Mouse (Mus musculus): Measurements from ENCODE around the gene Sh3pxd2a. TPM values are rescaled to one million over a fixed set of nuclear protein-coding genes. Genes with fewer than 3 reads are reported as not detected.

Sh3pxd2a gene
- polyA plus RNA-seq, 1 experiment from 2014 or later, result 2.3 TPM

GRCm38 (mm10) chr19:47276730-47277129, 187.5 kb downstream of the Sh3pxd2a start:
- no peak overlapping the region for H3K9ac ChIP-seq
- 0 out of 2 replicates have a peak, but pooled peaks cover 2% of the 10 kb centered on the region for H3K4me1 ChIP-seq
- no peak overlapping the region for H3K4me2 ChIP-seq
- H3K9me3 ChIP-seq, result no peaks in the 10 kb centered on the region
- H3K27me3 ChIP-seq (replicated peaks), result no peaks in the 10 kb centered on the region
- no peak overlapping the region for H3K4me3 ChIP-seq
- no peak for ATAC-seq (replicated peaks)
- no peaks in the 10 kb centered on the region for H3K36me3 ChIP-seq (replicated peaks)
- WGBS, result 89% methylated on average over 6 of the region's 6 CpGs
- no peak overlapping the region for H3K27ac ChIP-seq

- no peak for ATAC-seq (replicated peaks)
- no peak overlapping the region for H3K4me2 ChIP-seq
Measured at GRCm38 (mm10) chr19:47270520-47270919, 193.7 kb downstream of the Sh3pxd2a start.

GRCm38 (mm10) chr19:47269729-47270128, 194.5 kb downstream of the Sh3pxd2a start:
- Histone ChIP-seq H3K4me3 (no peak overlapping the region), H3K9ac (no peak overlapping the region), H3K36me3 (replicated peaks) (no peaks in the 10 kb centered on the region), H3K9me3 (no peaks in the 10 kb centered on the region), H3K27ac (no peak overlapping the region), H3K4me2 (no peak overlapping the region), H3K27me3 (replicated peaks) (no peaks in the 10 kb centered on the region), H3K4me1 (no peaks in the 10 kb centered on the region)
- WGBS, result 53% methylated on average over 8 of the region's 8 CpGs
- no peak for ATAC-seq (replicated peaks)

More at GRCm38 (mm10) chr19:47270520-47270919, 193.7 kb downstream of the Sh3pxd2a start:
- H3K27me3 ChIP-seq (replicated peaks), result no peaks in the 10 kb centered on the region
- 85% methylated on average over 9 of the region's 9 CpGs for WGBS
- H3K9ac ChIP-seq, result no peak overlapping the region
- H3K27ac ChIP-seq, result no peak overlapping the region
- no peaks in the 10 kb centered on the region for H3K9me3 ChIP-seq
- no peaks in the 10 kb centered on the region for H3K36me3 ChIP-seq (replicated peaks)
- H3K4me3 ChIP-seq, result no peak overlapping the region
- H3K4me1 ChIP-seq, result no peaks in the 10 kb centered on the region

GRCm38 (mm10) chr19:47267066-47267465, 197.1 kb downstream of the Sh3pxd2a start:
- H3K9me3 ChIP-seq, result no peaks in the 10 kb centered on the region
- H3K36me3 ChIP-seq (replicated peaks), result no peaks in the 10 kb centered on the region
- no peaks in the 10 kb centered on the region for H3K4me1 ChIP-seq
- ATAC-seq (replicated peaks), result no peak
- no peaks in the 10 kb centered on the region for H3K27me3 ChIP-seq (replicated peaks)
- H3K9ac ChIP-seq, result no peak overlapping the region
- no peak overlapping the region for H3K4me2 ChIP-seq
- H3K4me3 ChIP-seq, result no peak overlapping the region
- WGBS, result 92% methylated on average over 21 of the region's 21 CpGs
- H3K27ac ChIP-seq, result no peak overlapping the region

- no peak overlapping the region for H3K4me3 ChIP-seq
- no peaks in the 10 kb centered on the region for H3K36me3 ChIP-seq (replicated peaks)
- no peak overlapping the region for H3K27ac ChIP-seq
- no peaks in the 10 kb centered on the region for H3K9me3 ChIP-seq
- WGBS, result 92% methylated on average over 18 of the region's 18 CpGs
- H3K9ac ChIP-seq, result no peak overlapping the region
- ATAC-seq (replicated peaks), result no peak
- H3K27me3 ChIP-seq (replicated peaks), result no peaks in the 10 kb centered on the region
- no peaks in the 10 kb centered on the region for H3K4me1 ChIP-seq
- H3K4me2 ChIP-seq, result no peak overlapping the region
Measured at GRCm38 (mm10) chr19:47266070-47266801, 198.0 kb downstream of the Sh3pxd2a start.

- Histone ChIP-seq H3K4me2 (no peak overlapping the region), H3K4me3 (no peak overlapping the region), H3K9ac (no peak overlapping the region), H3K4me1 (no peaks in the 10 kb centered on the region), H3K36me3 (replicated peaks) (no peaks in the 10 kb centered on the region), H3K27me3 (replicated peaks) (no peaks in the 10 kb centered on the region), H3K9me3 (no peaks in the 10 kb centered on the region), H3K27ac (no peak overlapping the region)
- ATAC-seq (replicated peaks), result peak; percentile 45; the same call in 1 of the 2 replicates
- 42% methylated on average over 11 of the region's 11 CpGs for WGBS
Measured at GRCm38 (mm10) chr19:47264322-47265092, 199.7 kb downstream of the Sh3pxd2a start.

- Histone ChIP-seq H3K27ac (no peak overlapping the region), H3K9ac (no peak overlapping the region), H3K36me3 (replicated peaks) (no peaks in the 10 kb centered on the region), H3K9me3 (no peaks in the 10 kb centered on the region), H3K4me1 (no peaks in the 10 kb centered on the region), H3K4me3 (no peak overlapping the region), H3K4me2 (no peak overlapping the region), H3K27me3 (replicated peaks) (no peaks in the 10 kb centered on the region)
- 91% methylated on average over 8 of the region's 8 CpGs for WGBS
- no peak for ATAC-seq (replicated peaks)
Measured at GRCm38 (mm10) chr19:47263621-47264020, 200.6 kb downstream of the Sh3pxd2a start.

- whole genome bisulfite sequencing, result 78% methylated on average over 8 of the region's 8 CpGs
- H3K27ac ChIP-seq, result no peak overlapping the region
- H3K9me3 ChIP-seq, result no peaks in the 10 kb centered on the region
- H3K27me3 ChIP-seq (replicated peaks), result no peaks in the 10 kb centered on the region
- ATAC-seq (replicated peaks), result no peak
- no peaks in the 10 kb centered on the region for H3K36me3 ChIP-seq (replicated peaks)
- H3K9ac ChIP-seq, result no peak overlapping the region
- H3K4me1 ChIP-seq, result no peaks in the 10 kb centered on the region
- no peak overlapping the region for H3K4me2 ChIP-seq
- no peak overlapping the region for H3K4me3 ChIP-seq
Measured at GRCm38 (mm10) chr19:47261196-47261595, 203.0 kb downstream of the Sh3pxd2a start.

- H3K9me3 ChIP-seq, result no peaks in the 10 kb centered on the region
- no peak overlapping the region for H3K4me2 ChIP-seq
- ATAC-seq (replicated peaks), result no peak
- no peak overlapping the region for H3K9ac ChIP-seq
- no peaks in the 10 kb centered on the region for H3K27me3 ChIP-seq (replicated peaks)
- H3K4me1 ChIP-seq, result no peaks in the 10 kb centered on the region
- 6% methylated on average over 5 of the region's 5 CpGs for WGBS
- no peak overlapping the region for H3K27ac ChIP-seq
- no peaks in the 10 kb centered on the region for H3K36me3 ChIP-seq (replicated peaks)
- H3K4me3 ChIP-seq, result no peak overlapping the region
Measured at GRCm38 (mm10) chr19:47259581-47259980, 204.6 kb downstream of the Sh3pxd2a start.

- Histone ChIP-seq H3K9ac (no peak overlapping the region), H3K4me3 (no peak overlapping the region), H3K4me1 (peaks cover 8% of the 10 kb centered on the region), H3K27me3 (replicated peaks) (peaks cover 35% of the 10 kb centered on the region), H3K9me3 (no peaks in the 10 kb centered on the region), H3K27ac (no peak overlapping the region), H3K4me2 (no peak overlapping the region), H3K36me3 (replicated peaks) (no peaks in the 10 kb centered on the region)
- ATAC-seq (replicated peaks), result no peak
- 81% methylated on average over 6 of the region's 6 CpGs for WGBS
Measured at GRCm38 (mm10) chr19:47255919-47256318, 208.3 kb downstream of the Sh3pxd2a start.

- H3K9me3 ChIP-seq, result no peaks in the 10 kb centered on the region
- WGBS, result 78% methylated on average over 2 of the region's 2 CpGs
- H3K36me3 ChIP-seq (replicated peaks), result no peaks in the 10 kb centered on the region
- peaks cover 39% of the 10 kb centered on the region for H3K27me3 ChIP-seq (replicated peaks)
- ATAC-seq (replicated peaks), result no peak
- no peak overlapping the region for H3K4me3 ChIP-seq
- H3K4me1 ChIP-seq, result peaks cover 8% of the 10 kb centered on the region
- no peak overlapping the region for H3K4me2 ChIP-seq
- H3K27ac ChIP-seq, result no peak overlapping the region
- no peak overlapping the region for H3K9ac ChIP-seq
Measured at GRCm38 (mm10) chr19:47255036-47255435, 209.2 kb downstream of the Sh3pxd2a start.

GRCm38 (mm10) chr19:47253053-47253628, 211.1 kb downstream of the Sh3pxd2a start:
- Histone ChIP-seq H3K4me2 (peak overlapping the region; percentile 51), H3K27me3 (replicated peaks) (peaks cover 39% of the 10 kb centered on the region), H3K36me3 (replicated peaks) (no peaks in the 10 kb centered on the region), H3K27ac (no peak overlapping the region), H3K4me3 (peak overlapping the region; percentile 35), H3K9me3 (no peaks in the 10 kb centered on the region), H3K4me1 (peaks cover 8% of the 10 kb centered on the region), H3K9ac (no peak overlapping the region)
- 2% methylated on average over 90 of the region's 90 CpGs for WGBS
- peak; percentile 63; the same call in 1 of the 2 replicates for ATAC-seq (replicated peaks)
